Comparison of ENCODE assay signal across 8 mouse cellular contexts in genomic region chr8:92359000-92359832, GRCm38 (mm10). TPM values are rescaled to one million over a fixed set of nuclear protein-coding genes. Genes with fewer than 3 reads are reported as not detected.
DNase-seq lines count a peak whose midpoint lies in the region; ATAC-seq and TF ChIP-seq lines count a peak whose summit lies in the region.
"Had no signal": no experiment of that assay in that cellular context is flagged by ENCODE, and none has a peak within 500 bp of the region (broad histone marks: within the 10 kb centered on the region; RNA-seq: fewer than 3 reads in every experiment).

No protein-coding gene starts in this region.

- no peak for TF ChIP-seq CTCF in C2C12 (IDR thresholded peaks at IDR 0.05; ENCODE audit: control insufficient read depth, insufficient read depth, insufficient read length)
- no peak for TF ChIP-seq CTCF in kidney, postnatal 0 days (IDR thresholded peaks at IDR 0.05; ENCODE audit: low read depth)

- peaks cover 33% of the 10 kb centered on the region for H3K79me3 ChIP-seq in C2C12 (ENCODE audit: low read depth)

- H3K4me2 ChIP-seq in kidney, postnatal 0 days (ENCODE audit: low read length) = peak overlapping the region; percentile 74
- peak overlapping the region; percentile 78 for H3K4me2 ChIP-seq in myocyte (ENCODE audit: low read depth)

- no peaks in the 10 kb centered on the region for H3K9me3 ChIP-seq in heart, embryonic 10.5 days
- no peaks in the 10 kb centered on the region for H3K9me3 ChIP-seq in kidney, postnatal 0 days (replicated peaks; ENCODE audit: low read length)

- H3K27ac ChIP-seq in heart, embryonic 10.5 days = peak overlapping the region; percentile 91
- H3K27ac ChIP-seq in kidney, postnatal 0 days = no peak overlapping the region
- H3K27ac ChIP-seq: left cerebral cortex, adult 2 months had no signal

- H3ac ChIP-seq in C2C12 (ENCODE audit: control insufficient read depth, insufficient read length, low read depth) (peak overlapping the region; percentile 59), myocyte (ENCODE audit: control insufficient read depth, insufficient read length) (peak overlapping the region; percentile 98)

- H3K36me3 ChIP-seq in C2C12 (ENCODE audit: control insufficient read depth, insufficient read depth) = peaks cover 22% of the 10 kb centered on the region
- H3K36me3 ChIP-seq in heart, embryonic 10.5 days = peaks cover 15% of the 10 kb centered on the region; the same call in 1 of the 2 replicates
- no peaks in the 10 kb centered on the region for H3K36me3 ChIP-seq in kidney, postnatal 0 days (ENCODE audit: insufficient read depth, low read length)
- peaks cover 6% of the 10 kb centered on the region for H3K36me3 ChIP-seq in myocyte (ENCODE audit: control insufficient read depth, insufficient read depth)

- peak overlapping the region; percentile 61; the same call in 1 of the 2 replicates for H3K9ac ChIP-seq in kidney, postnatal 0 days (ENCODE audit: low read depth, low read length)

- peaks cover 49% of the 10 kb centered on the region for H3K4me1 ChIP-seq in heart, embryonic 10.5 days
- peaks cover 15% of the 10 kb centered on the region; the same call in 1 of the 2 replicates for H3K4me1 ChIP-seq in kidney, postnatal 0 days (replicated peaks; ENCODE audit: insufficient read depth, low read length)

- no peaks in the 10 kb centered on the region for H3K27me3 ChIP-seq in C2C12 (ENCODE audit: control insufficient read depth, insufficient read depth, insufficient read length)
- H3K27me3 ChIP-seq in heart, embryonic 10.5 days (ENCODE audit: insufficient read depth, poor library complexity, severe bottlenecking) = peaks cover 65% of the 10 kb centered on the region
- peaks cover 55% of the 10 kb centered on the region for H3K27me3 ChIP-seq in kidney, postnatal 0 days (ENCODE audit: insufficient read depth, low read length)
- no peaks in the 10 kb centered on the region for H3K27me3 ChIP-seq in myocyte (ENCODE audit: control insufficient read depth, insufficient read depth, insufficient read length)

- DNase-seq in 3134 (ENCODE audit: extremely low read depth, insufficient read length, low spot score) = peak; percentile 73
- no peak for DNase-seq in heart, embryonic 10.5 days (ENCODE audit: low spot score)
- DNase-seq in kidney, postnatal 0 days (ENCODE audit: low spot score) = peak; percentile 27
- DNase-seq in spleen, adult 18-20 months = no peak

- WGBS in heart, embryonic 10.5 days = 1% methylated on average over 35 of the region's 35 CpGs
- 2% methylated on average over 35 of the region's 35 CpGs for WGBS in kidney, postnatal 0 days

- H3K79me2 ChIP-seq in C2C12 (ENCODE audit: control insufficient read depth, insufficient read depth) (peaks cover 56% of the 10 kb centered on the region), myocyte (ENCODE audit: control insufficient read depth, insufficient read depth) (peaks cover 23% of the 10 kb centered on the region)

- no peak for TF ChIP-seq POLR2A in myocyte (IDR thresholded peaks at IDR 0.05; ENCODE audit: insufficient read length, low read depth)

- H3K4me3 ChIP-seq in C2C12 (ENCODE audit: insufficient read depth, poor library complexity, severe bottlenecking) (peak overlapping the region; percentile 78), myocyte (peak overlapping the region; percentile 95)
- peak overlapping the region; percentile 82 for H3K4me3 ChIP-seq in heart, embryonic 10.5 days
- H3K4me3 ChIP-seq in kidney, postnatal 0 days (replicated peaks; ENCODE audit: low read depth, low read length) = peak overlapping the region; percentile 60
- H3K4me3 ChIP-seq: left cerebral cortex, adult 2 months had no signal

- no peak for ATAC-seq in kidney, postnatal 0 days (replicated peaks; ENCODE audit: low FRiP score, low read depth)
- no peak for ATAC-seq in monocyte, adult 5-6 weeks (replicated peaks; ENCODE audit: insufficient number of reproducible peaks, low FRiP score, low TSS enrichment, poor library complexity, severe bottlenecking)

TF ChIP-seq in C2C12, 6 proteins besides CTCF, POLR2A, EP300 and RAD21:
- TF ChIP-seq MYOD1 (IDR thresholded peaks at IDR 0.05; ENCODE audit: control insufficient read depth, insufficient read length, low read depth) (no peak), MYOG (IDR thresholded peaks at IDR 0.05; ENCODE audit: control insufficient read depth, extremely low read depth, insufficient read length) (no peak), CEBPB (IDR thresholded peaks at IDR 0.05; ENCODE audit: low read depth) (no peak)

TF ChIP-seq in myocyte, 11 proteins besides CTCF, POLR2A, EP300 and RAD21:
- no peak for TF ChIP-seq MYOD1 (IDR thresholded peaks at IDR 0.05; ENCODE audit: control insufficient read depth in 1 of 3, insufficient read length in 2 of 3, low read depth in 2 of 3)
- no peak for TF ChIP-seq SRF (IDR thresholded peaks at IDR 0.05; ENCODE audit: control insufficient read depth, insufficient read length, low read depth)
- no peak for TF ChIP-seq MAX (IDR thresholded peaks at IDR 0.05; ENCODE audit: low read depth)
- no peak for TF ChIP-seq POLR2AphosphoS2 (IDR thresholded peaks at IDR 0.05; ENCODE audit: insufficient read length, low read depth)
- no peak for TF ChIP-seq REST (IDR thresholded peaks at IDR 0.05; ENCODE audit: insufficient read depth, insufficient read length)
- no peak for TF ChIP-seq USF1 (IDR thresholded peaks at IDR 0.05; ENCODE audit: low read depth)
- TF ChIP-seq TCF12 (IDR thresholded peaks at IDR 0.05; ENCODE audit: insufficient read depth, poor library complexity, severe bottlenecking) = no peak

RNA-seq across cellular contexts. Expression of gene Irx5, which starts 1.8 kb away (rescaled TPM):
- polyA plus RNA-seq in C2C12 (2012; fragmentation: generic; extraction: Trizol) (4.9 TPM), myocyte (2012; fragmentation: generic; extraction: Trizol) (8.2 TPM)
- 13.2 and 13.7 TPM in 2 replicates for polyA plus RNA-seq in heart, embryonic 10.5 days (2016; fragmentation: Nextera tagmentation; extraction: Ambion mirVana)
- polyA plus RNA-seq in kidney, postnatal 0 days (2015; fragmentation: Nextera tagmentation; extraction: Ambion mirVana) = 3.0 and 3.9 TPM in 2 replicates
- not detected in 3 replicates for total RNA-seq in monocyte, adult 5-6 weeks (2017)

Comparison
In these comparisons a context has a peak if more than half of its experiments do, and no peak if none do; other contexts are left out.
1. DNase-seq: peak in 3134 (single experiment) and kidney, postnatal 0 days (single experiment); none in heart, embryonic 10.5 days (single experiment) and spleen, adult 18-20 months (0 of 2).
2. Peak in every context shown above with its lines, with median percentiles within 50 percentile points of each other: H3K4me3 ChIP-seq.